Mouse (Mus musculus) hindbrain, embryonic 11.5 days (tissue): Measurements from ENCODE around the gene Fam221a. TPM values are rescaled to one million over a fixed set of nuclear protein-coding genes. Genes with fewer than 3 reads are reported as not detected.

Experiments used
- ATAC-seq: fragments of 200-750 bp; cut with Nextera tagmentation; 2 replicates; pipeline ENCODE4 v1.8.0; 2017; ENCODE audit warnings: mild to moderate bottlenecking, moderate TSS enrichment, moderate library complexity; ENCODE audit not compliant: low FRiP score
- DNase-seq: peaks from one replicate; pipeline ENCODE4 v3.0.0-alpha.2; 2015; ENCODE audit warnings: low spot score
- H3K27ac ChIP-seq: fragments of 300-500 bp; sonication (generic); 2 replicates; pipeline ENCODE4 v1.5.1; 2014; ENCODE audit warnings: mild to moderate bottlenecking, low read depth, low read length
- H3K27me3 ChIP-seq: fragments of 300-500 bp; sonication (generic); 2 replicates; pipeline ENCODE4 v1.6.1; 2014; ENCODE audit warnings: mild to moderate bottlenecking, low read length, moderate library complexity, mixed read lengths; ENCODE audit not compliant: control insufficient read depth, insufficient read depth
- H3K36me3 ChIP-seq: fragments of 300-500 bp; sonication (generic); 2 replicates; pipeline ENCODE4 v1.6.1; 2014; ENCODE audit warnings: mild to moderate bottlenecking, low read length, moderate library complexity, mixed read lengths; ENCODE audit not compliant: control insufficient read depth, insufficient read depth
- H3K4me1 ChIP-seq: fragments of 300-500 bp; sonication (generic); replicated peaks from 2 replicates; pipeline ENCODE4 v1.6.1; 2014; ENCODE audit warnings: low read length, mixed read lengths; ENCODE audit not compliant: control insufficient read depth, insufficient read depth
- H3K4me2 ChIP-seq: fragments of 300-500 bp; sonication (generic); replicated peaks from 2 replicates; pipeline ENCODE4 v1.6.1; 2014; ENCODE audit warnings: mild to moderate bottlenecking, low read depth, low read length
- H3K4me3 ChIP-seq: fragments of 300-500 bp; sonication (generic); 2 replicates; pipeline ENCODE4 v1.5.1; 2014; ENCODE audit warnings: low read depth, low read length
- H3K9ac ChIP-seq: fragments of 300-500 bp; sonication (generic); 2 replicates; pipeline ENCODE4 v1.6.1; 2014; ENCODE audit warnings: low read depth, low read length
- H3K9me3 ChIP-seq: fragments of 300-500 bp; sonication (generic); 2 replicates; pipeline ENCODE4 v1.6.1; 2016; ENCODE audit warnings: low read length; ENCODE audit not compliant: control insufficient read depth
- WGBS: fragments of 180-500 bp; shearing (Covaris S2); extraction: QIAGEN DNeasy Blood & Tissue Kit; methylation state at CpG from one replicate; pipeline ENCODE4 v1.1.7; 2014; 5-methylcytosine and 5-hydroxymethylcytosine counted together
- polyA plus RNA-seq: library from polyadenylated mRNA; unstranded; fragments of >200 nt; fragmentation: Nextera tagmentation; extraction: Ambion mirVana; gene quantifications from 2 replicates; pipeline ENCODE4 v1.2.1, GENCODE M21; 2014

Fam221a gene
- polyA plus RNA-seq, 1 experiment from 2014 or later: 6.9 TPM

GRCm38 (mm10) chr6:49326846-49327245 lies 40.7 kb upstream of the Fam221a start:
- no peaks in the 10 kb centered on the region for H3K27me3 ChIP-seq
- no peak overlapping the region for H3K27ac ChIP-seq
- H3K36me3 ChIP-seq: no peaks in the 10 kb centered on the region
- ATAC-seq (no peak), DNase-seq (no peak)
- H3K9me3 ChIP-seq: no peaks in the 10 kb centered on the region
- no peak overlapping the region for H3K9ac ChIP-seq
- H3K4me3 ChIP-seq: no peak overlapping the region
- H3K4me1 ChIP-seq: no peaks in the 10 kb centered on the region
- 93% methylated on average over 3 of the region's 3 CpGs for WGBS
- H3K4me2 ChIP-seq: no peak overlapping the region

GRCm38 (mm10) chr6:49331369-49332059 lies 36.0 kb upstream of the Fam221a start:
- Histone ChIP-seq H3K27ac (no peak overlapping the region), H3K36me3 (no peaks in the 10 kb centered on the region), H3K4me3 (no peak overlapping the region), H3K27me3 (no peaks in the 10 kb centered on the region), H3K9ac (no peak overlapping the region), H3K9me3 (no peaks in the 10 kb centered on the region), H3K4me2 (no peak overlapping the region), H3K4me1 (no peaks in the 10 kb centered on the region)
- ATAC-seq (no peak), DNase-seq (no peak)
- 73% methylated on average over 5 of the region's 5 CpGs for WGBS

- 77% methylated on average over 13 of the region's 13 CpGs for WGBS
- H3K9ac ChIP-seq: no peak overlapping the region
- ATAC-seq: no peak
Observed at GRCm38 (mm10) chr6:49332060-49332370, 35.5 kb upstream of the Fam221a start.

DNA sequence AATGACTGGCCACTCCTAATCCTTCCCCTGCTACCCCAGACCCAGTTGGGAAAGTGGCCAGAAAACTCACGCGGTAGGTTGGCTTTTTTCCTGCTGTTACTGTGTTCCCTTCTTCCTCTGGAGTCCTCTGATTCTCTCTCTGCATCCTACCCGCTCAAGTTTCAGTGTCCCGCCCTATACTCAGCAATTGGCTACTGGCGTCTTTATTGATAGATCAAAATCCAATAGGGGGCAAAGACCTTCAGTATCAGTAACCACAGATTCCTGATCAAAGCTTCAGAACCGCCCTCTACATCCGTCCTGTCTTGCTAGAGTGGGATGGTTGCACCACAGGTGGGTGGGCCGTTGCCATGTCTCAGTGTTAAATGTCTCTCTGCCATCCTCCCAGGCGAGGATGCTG lies 29.0 kb upstream of the Fam221a start:
- Histone ChIP-seq H3K4me1 (no peaks in the 10 kb centered on the region), H3K27me3 (no peaks in the 10 kb centered on the region), H3K4me2 (no peak overlapping the region), H3K27ac (no peak overlapping the region), H3K9me3 (no peaks in the 10 kb centered on the region), H3K4me3 (no peak overlapping the region), H3K36me3 (no peaks in the 10 kb centered on the region), H3K9ac (no peak overlapping the region)
- DNase-seq: peak; percentile 18
- no peak for ATAC-seq
- 9% methylated on average over 9 of the region's 9 CpGs for WGBS

More at GRCm38 (mm10) chr6:49332060-49332370, 35.5 kb upstream of the Fam221a start:
- Histone ChIP-seq H3K27ac (no peak overlapping the region), H3K4me3 (no peak overlapping the region), H3K4me2 (no peak overlapping the region), H3K27me3 (no peaks in the 10 kb centered on the region), H3K9me3 (no peaks in the 10 kb centered on the region), H3K4me1 (no peaks in the 10 kb centered on the region), H3K36me3 (no peaks in the 10 kb centered on the region)
- no peak for DNase-seq

GRCm38 (mm10) chr6:49339145-49339544 lies 28.4 kb upstream of the Fam221a start:
- no peaks in the 10 kb centered on the region for H3K36me3 ChIP-seq
- H3K4me2 ChIP-seq: no peak overlapping the region
- no peak overlapping the region for H3K4me3 ChIP-seq
- DNase-seq: no peak
- no peak overlapping the region for H3K9ac ChIP-seq
- no peak overlapping the region for H3K27ac ChIP-seq
- ATAC-seq: no peak
- no peaks in the 10 kb centered on the region for H3K9me3 ChIP-seq
- no peaks in the 10 kb centered on the region for H3K4me1 ChIP-seq
- H3K27me3 ChIP-seq: no peaks in the 10 kb centered on the region
- WGBS: 33% methylated on average over 6 of the region's 6 CpGs

- DNase-seq: no peak
- H3K9me3 ChIP-seq: no peaks in the 10 kb centered on the region
- no peak overlapping the region for H3K4me2 ChIP-seq
- no peak for ATAC-seq
- H3K27ac ChIP-seq: no peak overlapping the region
- H3K4me1 ChIP-seq: no peaks in the 10 kb centered on the region
- H3K27me3 ChIP-seq: no peaks in the 10 kb centered on the region
- WGBS: 88% methylated on average over 14 of the region's 14 CpGs
- no peak overlapping the region for H3K9ac ChIP-seq
- no peak overlapping the region for H3K4me3 ChIP-seq
- H3K36me3 ChIP-seq: no peaks in the 10 kb centered on the region
Observed at GRCm38 (mm10) chr6:49343737-49344469, 23.6 kb upstream of the Fam221a start.

DNA sequence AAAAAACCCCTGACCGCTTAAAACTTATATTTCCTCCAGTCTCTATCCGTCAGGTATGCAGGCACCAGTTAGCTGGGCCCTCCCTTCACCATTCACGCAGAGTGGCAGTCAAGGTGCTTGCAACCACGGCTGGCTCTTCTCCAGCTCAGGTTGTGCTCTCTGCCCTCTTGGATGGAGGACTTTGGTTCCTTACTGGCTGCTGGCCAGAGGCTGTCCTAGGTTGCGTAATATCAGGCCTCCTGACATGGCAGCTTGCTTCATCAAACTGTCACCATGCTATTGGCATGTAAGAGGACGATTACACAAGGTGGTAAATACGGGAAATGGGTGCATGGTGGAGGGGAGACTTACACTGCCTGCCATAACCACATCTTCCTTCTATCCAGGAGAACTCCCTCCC lies 17.7 kb upstream of the Fam221a start:
- no peaks in the 10 kb centered on the region for H3K9me3 ChIP-seq
- H3K36me3 ChIP-seq: no peaks in the 10 kb centered on the region
- H3K27ac ChIP-seq: no peak overlapping the region
- no peak overlapping the region for H3K4me3 ChIP-seq
- no peaks in the 10 kb centered on the region for H3K27me3 ChIP-seq
- no peaks in the 10 kb centered on the region for H3K4me1 ChIP-seq
- DNase-seq: no peak
- WGBS: 93% methylated on average over 7 of the region's 7 CpGs
- H3K4me2 ChIP-seq: no peak overlapping the region
- no peak for ATAC-seq
- no peak overlapping the region for H3K9ac ChIP-seq

DNA sequence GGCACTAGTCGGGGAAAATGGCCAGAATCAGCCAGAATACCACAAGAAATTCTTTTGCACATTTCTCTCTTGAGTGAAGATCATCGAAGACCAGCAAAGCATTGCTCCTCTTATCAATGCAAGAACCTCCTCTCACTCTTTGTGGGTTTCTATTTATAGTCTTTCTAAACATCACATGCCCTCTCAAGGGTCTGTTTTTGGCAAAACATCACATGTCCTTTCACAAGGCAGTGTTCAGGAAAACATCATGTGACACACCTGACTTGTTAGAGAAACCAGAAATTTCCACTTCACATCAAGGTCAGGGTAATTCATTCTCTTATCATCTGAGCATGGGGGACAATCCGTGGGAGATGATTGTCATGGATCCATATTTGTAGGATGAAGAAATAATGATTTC lies 12.9 kb upstream of the Fam221a start:
- DNase-seq: no peak
- no peak overlapping the region for H3K27ac ChIP-seq
- no peaks in the 10 kb centered on the region for H3K9me3 ChIP-seq
- H3K36me3 ChIP-seq: no peaks in the 10 kb centered on the region
- no peak for ATAC-seq
- H3K4me3 ChIP-seq: no peak overlapping the region
- H3K9ac ChIP-seq: no peak overlapping the region
- WGBS: 92% methylated on average over 3 of the region's 3 CpGs
- H3K27me3 ChIP-seq: no peaks in the 10 kb centered on the region
- no peak overlapping the region for H3K4me2 ChIP-seq
- no peaks in the 10 kb centered on the region for H3K4me1 ChIP-seq

DNA sequence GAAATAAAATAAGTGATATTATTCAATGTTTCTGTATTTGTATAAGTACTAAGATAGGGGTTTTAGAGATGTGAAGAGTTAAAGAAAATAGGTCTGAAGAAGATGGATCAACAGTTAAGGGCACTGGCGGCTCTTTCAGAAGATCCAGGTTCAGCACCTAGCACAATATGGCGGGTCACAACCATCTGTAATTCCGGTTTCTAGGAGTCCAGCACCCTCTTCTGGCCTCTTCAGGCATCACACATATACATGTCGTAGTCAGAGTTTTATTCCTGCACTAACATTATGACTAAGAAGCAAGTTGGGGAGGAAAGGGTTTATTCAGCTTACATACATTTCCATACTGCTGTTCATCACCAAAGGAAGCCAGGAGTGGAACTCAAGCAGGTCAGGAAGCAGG lies 12.4 kb upstream of the Fam221a start:
- DNase-seq: no peak
- no peak overlapping the region for H3K9ac ChIP-seq
- H3K4me3 ChIP-seq: no peak overlapping the region
- no peak overlapping the region for H3K4me2 ChIP-seq
- ATAC-seq: no peak
- WGBS: 66% methylated on average over 4 of the region's 4 CpGs
- no peaks in the 10 kb centered on the region for H3K9me3 ChIP-seq
- no peak overlapping the region for H3K27ac ChIP-seq
- no peaks in the 10 kb centered on the region for H3K27me3 ChIP-seq
- no peaks in the 10 kb centered on the region for H3K4me1 ChIP-seq
- H3K36me3 ChIP-seq: no peaks in the 10 kb centered on the region
